Mouse (Mus musculus): ENCODE measurements around the gene Gm45716.
A peak's percentile ranks its signal among the peaks of the same experiment; 100 is the strongest.

Gm45716 gene

DNA sequence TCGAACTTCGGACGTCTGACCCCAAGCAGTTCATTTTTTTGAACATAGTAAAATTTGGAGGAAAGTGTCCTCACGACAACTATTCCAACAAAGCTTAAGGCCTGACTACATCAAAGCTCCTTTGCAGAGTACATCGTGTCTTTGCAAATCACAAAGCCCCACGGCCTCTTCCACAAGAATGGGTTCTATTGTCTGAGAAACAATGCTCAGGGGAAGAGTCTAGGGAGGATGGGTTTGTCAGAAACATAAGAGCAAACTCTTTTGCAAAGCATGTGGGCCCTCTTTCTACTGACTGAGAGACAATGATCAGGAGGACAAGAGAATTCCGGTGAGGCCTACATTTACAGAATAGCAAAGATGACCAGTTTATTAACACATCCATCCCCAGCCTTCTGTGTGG lies 26.8 kb downstream of the Gm45716 start:
- no peak for DNase-seq (ENCODE audit: low spot score)

DNA sequence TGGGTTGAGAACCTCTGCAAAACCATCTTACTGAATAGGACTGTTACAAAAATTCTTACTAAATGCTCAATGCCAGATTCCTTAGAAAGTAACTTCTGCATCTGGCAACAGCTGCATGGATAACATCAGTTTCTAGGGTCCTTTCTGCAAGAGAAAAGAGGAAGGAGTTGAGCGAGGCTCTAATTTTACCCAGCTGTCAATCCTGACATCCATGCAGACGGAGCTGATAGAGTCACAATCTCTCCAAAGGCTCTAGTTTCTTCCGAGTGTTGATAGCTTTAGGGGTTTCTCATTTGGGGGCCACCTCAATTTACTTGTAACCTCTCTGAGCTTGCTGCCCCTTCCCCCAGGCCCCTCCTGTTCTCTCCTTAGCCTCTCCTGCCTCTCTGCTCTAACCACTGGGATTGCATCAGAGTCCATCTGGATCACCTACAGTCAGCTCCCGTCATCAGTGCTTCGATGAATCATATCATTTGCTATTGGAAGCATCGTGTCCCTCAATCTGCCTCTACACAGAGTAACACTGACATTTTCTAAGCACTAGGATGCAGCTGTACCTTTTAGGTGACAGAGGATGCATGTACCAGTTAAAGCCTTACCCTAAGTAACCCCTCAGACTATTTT lies 32.7 kb downstream of the Gm45716 start:
- no peak for DNase-seq (ENCODE audit: low spot score)

DNA sequence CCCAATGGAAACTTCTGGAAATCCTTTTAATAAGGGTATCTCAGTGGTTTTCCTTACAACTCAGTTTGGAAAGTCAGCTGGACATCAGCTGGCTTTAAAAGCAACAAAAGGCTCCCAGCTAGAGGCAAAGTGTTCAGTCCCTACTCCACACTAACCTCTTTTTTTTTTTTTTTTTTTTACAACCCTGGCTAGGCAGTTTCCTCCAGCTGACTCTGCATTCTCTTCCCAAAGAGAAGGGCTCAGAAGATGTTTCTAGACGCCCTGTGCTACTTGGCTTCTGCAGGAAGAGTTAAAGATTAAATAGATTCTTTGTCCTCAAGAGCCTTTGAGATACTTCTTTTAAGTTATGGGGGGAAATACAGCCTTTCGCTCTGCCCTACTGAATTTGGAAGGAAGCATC lies 33.3 kb downstream of the Gm45716 start:
- DNase-seq (ENCODE audit: low spot score), result no peak

DNA sequence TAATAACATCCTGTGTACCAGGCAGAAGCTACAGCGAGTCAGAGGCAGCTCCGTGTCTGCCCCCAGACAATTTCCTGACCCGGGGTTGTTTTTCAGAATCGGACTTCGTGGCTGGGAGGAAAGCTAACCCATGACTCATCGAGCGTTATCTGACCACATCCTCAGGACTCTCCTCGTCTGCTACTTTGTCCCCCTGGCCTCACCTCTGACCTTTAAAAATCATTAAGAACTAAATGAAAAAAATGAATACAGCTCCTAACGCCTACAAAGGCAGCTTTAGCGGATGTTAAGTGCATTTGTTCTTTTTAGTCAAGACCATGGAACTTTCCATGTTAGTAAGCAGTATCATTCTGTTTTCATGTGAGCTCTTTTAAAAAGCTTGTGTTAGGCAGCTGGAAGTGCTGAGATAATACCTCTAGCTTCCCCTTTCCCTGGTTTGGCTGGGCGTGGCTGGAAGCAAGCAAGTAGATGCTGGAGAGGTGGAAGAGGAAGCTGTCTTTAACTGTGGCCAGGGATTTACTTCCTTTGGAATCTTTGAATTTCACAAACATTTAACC lies 37.5 kb downstream of the Gm45716 start:
- DNase-seq (ENCODE audit: low spot score), result no peak

DNA sequence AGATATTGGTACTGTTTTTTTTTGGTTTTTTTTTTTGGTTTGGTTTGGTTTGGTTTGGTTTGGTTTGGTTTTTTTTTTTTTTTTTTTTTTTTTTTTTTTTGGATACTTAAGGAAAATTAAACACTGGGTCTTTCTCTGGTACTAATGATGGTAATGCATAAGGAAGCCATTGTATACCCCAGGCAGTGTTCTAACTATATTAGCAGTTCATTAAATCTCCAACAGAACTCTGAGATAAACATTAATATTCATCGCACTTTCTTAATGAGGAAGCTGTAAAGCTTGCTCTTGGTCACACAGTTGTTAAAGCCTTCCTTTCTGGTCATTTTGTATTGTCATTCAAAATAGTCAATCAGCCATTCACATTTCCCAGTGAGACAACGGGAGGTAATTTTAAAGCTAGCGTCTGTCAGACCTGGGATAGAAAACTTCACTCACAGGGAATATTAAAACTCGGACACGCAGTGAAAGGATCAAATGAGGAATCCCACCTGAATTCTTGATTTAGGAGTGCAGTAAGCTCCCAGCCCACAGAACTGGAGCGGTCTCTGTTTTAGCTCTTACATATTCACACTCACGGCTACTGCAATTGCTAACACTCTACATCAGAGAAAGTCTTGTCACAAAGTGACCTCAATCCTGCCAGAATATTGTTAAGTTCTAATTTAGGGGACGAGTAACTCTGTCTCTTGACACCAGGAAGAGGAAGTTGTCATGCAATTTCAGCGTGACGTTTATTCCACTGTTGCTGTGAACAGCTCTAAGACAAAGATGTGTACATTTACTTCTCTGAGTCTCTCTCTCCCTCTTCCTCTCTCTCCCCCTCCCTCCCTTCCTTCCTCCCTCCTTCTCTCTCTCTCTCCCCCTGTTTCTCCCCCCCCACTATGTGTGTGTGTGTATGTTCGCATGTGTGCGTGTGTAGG lies 39.8 kb downstream of the Gm45716 start:
- no peak for DNase-seq (ENCODE audit: low spot score)

DNA sequence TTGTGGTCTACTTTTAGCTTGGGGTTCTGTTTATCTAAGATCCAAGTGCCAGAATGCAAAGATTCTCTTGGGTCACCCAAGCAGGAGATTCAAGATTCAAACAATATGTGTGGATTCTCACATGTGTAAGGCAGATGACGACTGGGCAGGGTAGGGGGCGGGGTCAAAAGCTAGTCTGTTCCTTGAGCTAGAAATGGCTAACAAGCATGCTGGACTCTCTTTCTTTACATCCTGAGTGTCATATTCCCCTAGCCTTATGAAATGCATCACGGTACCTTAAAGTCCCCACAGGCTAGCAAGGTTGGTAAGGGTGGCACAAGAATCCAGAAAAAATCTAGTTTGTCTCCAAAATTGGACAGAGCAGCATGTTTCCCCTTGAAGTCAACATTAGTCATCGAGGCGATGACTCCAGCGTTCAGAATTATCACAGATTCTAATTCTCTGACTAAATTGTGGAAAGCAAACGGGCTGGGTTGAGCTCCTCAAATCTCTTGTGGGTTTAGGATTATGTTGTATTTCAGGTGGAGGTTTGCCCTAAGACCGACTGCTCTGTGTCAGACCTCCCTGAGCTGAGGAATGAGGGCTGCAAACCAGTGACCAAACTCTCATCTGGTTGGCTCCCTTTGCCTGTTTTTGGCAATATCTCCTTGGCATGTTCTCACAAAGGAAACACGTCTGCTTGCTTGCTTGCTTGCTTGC lies 40.9 kb downstream of the Gm45716 start:
- DNase-seq (ENCODE audit: low spot score), result no peak

DNA sequence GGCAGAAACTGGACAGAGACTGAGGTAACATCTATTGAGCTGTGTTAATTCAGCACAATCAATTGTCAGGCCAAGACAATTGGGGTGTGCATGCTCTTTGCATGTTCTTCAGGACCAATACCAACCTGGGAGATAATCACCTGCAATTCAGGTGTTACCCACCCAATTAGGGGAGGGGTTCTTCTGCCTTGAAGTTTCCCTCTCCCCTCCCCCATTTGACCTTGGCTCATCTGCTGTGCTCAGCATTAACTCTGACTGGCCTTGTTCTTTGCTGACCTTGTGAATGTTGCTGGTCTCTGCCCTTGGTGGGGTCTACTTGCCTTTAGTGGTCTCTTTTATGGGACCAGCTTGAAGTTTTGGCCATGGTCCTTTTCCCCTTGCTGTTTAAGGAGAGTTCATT lies 42.3 kb downstream of the Gm45716 start:
- DNase-seq (ENCODE audit: low spot score), result no peak

DNA sequence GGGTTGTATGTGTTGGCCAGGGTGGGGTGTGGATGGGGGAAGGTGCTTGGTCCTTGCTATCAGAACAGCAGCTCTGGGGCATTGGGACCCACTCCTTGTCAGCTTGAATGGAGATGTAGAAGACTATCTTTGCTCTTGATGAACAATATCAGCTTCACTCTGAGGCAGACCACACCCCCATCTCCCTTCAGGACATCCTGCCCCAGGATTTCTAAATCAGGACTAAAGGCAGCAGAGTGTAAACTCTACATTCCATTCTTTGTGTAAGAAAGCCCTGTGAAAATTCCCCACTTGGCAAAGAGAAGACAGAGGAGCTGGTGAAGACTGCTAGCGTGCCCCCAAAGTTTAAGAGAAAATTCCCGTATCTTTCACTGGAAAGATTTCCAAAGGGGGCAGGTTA lies 43.2 kb downstream of the Gm45716 start:
- DNase-seq (ENCODE audit: low spot score), result no peak

DNA sequence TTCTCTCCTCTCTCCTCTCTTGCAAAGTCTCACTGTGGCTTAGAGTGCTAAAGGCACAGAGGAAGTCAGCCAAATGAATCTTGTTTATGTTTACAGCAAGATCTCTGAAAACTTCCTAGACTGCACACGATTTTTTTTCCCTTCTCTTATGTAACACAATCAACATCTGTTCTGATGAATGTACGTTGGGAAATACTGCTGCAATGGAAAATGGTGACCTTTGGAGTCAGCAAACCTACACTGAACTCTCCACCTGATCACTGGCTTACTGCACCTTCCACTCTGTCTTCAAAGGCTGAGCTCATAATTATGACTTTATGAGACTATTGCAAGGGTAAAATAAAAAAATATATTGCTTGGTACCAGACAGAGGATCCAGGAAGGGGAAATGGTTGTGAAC lies 44.1 kb downstream of the Gm45716 start:
- no peak for DNase-seq (ENCODE audit: low spot score)

DNA sequence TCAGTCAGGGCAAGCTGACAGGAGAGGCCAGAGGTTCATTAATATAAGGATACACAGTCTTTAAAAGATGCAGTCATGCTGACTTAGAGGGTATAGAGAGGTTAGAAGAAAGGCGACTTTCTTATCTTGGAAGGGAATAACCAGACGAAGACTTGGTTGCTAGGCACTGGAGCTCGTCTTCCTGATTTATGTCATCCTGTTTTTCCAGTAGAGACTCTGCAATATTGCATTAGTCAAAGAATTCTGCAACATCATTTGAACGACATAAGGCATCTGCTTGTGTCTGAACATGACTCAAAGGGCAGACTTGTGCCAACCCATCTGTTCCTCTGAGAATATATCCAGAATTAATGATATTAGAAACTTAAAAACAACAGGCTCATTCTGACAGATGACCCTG lies 45.2 kb downstream of the Gm45716 start:
- DNase-seq (ENCODE audit: low spot score), result no peak

DNA sequence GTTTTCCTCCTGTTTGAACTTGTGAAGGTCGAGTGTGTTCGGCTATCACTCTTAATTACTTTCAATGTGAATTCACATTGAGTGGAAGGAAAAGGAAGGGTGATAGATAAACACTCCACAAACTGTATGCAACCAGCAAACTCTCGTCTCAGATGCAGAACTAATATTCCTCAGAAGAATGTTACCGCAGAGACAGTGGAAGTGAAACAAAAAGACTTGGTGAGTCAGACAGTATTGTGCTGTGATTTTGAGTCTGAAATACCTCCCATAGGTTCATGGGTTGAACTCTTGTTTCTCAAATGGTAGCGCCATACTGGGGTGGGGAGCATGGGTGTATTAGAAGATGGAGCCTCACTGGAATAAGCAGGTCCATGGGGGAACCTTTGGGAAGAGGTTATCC lies 47.7 kb downstream of the Gm45716 start:
- DNase-seq (ENCODE audit: low spot score), result no peak

DNA sequence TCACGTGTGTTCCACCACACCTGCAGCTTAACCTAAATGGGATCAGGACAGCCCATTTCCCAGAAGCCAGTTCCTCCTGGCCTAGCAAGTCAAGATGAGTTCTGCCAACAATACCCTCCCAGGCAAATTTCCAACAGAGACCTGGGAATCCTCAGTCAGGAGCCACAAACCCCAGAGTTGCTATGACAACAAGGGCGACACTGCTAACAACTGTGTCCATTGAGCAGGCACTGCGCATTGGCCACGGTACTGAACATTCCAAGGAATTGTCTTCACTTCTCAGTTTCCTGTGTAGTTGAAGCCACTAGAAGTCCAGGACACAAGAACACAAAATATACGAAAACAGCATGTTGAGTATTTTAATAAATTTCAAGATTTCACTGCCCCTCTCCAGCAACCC lies 50.1 kb downstream of the Gm45716 start:
- DNase-seq (ENCODE audit: low spot score), result no peak

DNA sequence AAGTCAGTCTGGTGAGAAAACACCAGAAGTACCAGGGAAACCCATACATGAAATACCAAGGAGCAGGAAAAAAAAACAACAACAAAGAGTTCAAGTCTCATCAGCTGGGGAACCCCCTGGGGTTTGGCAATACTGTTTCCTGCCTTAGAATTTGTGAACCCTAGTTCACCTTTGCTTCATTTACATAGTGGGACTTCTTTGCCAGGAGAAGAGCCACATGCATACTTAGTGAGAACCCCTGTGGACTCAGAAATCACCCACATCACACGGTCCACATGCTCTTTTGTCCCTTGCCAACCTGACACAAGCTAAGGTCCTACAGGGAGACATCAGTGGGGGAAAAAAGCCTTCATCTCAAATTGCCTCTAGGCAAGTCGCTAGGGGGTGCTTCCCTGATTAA lies 51.2 kb downstream of the Gm45716 start:
- no peak for DNase-seq (ENCODE audit: low spot score)

DNA sequence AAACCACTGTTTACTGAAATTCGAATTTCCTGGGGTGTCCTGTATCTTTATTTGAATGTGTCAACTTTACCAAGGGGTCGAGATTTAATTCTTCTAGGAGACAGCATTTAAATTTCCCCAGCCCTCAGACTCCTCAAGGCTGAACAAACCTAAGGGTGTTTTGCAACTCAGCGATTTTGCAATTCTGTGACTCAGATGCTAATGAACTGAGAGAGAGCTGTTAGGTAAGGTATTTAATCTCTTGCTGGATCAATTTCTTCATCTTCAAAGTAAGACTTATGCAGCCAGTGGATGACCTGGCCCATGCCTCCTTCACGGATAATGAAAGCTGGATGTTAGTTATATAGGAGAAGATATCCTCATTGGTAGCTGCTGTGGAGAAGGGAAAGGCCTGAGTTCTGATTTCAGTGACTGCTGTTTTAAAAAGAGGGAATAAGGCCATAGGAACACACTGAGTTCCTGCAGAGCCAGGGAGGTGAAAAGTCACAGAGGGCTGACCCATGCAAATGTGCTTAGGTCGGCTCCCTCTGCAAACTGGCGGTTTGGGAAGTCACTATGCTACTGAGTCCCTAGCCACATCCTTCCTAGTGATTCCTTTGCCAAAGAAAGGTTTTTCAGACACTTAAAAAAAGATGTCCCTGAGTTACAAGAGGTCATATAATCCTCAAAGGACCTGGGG lies 53.3 kb downstream of the Gm45716 start:
- no peak for DNase-seq (ENCODE audit: low spot score)

DNA sequence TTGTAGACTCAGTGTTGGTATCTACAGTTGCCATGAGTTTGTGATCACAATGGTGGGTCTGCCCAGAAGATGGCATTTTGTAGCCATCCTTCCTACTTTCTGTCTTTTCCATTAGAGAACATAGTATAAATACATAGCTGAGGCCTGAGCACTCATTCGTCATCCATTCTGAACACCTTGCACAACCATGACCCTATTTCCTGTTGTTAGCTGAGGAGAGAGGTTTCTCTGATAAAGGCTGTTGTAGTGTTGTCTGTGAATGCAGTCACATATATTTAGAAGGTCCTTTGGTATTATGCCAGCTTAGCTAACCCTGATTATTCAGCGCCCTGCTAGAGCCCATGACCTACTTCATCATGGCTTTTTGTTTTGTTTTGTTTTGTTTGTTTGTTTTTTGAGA lies 54.4 kb downstream of the Gm45716 start:
- DNase-seq (ENCODE audit: low spot score), result no peak

DNA sequence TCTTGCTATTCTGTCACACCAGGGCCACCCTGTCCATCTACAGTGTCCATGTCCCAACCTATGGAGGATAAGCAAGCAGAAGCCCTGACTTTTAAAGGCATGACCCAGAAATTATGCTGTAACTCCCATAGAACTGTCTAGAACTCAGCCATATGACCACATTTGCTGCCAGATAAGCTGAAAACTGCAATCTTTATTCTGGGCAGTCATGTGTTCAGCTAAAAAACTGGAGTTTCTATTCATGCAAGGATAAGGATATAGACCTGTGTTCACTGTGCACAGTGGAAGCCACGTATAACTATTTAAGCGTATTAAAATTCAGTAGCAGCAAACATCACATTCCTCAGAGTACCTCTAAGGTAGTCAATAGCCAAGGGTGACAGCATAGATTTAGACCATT lies 55.8 kb downstream of the Gm45716 start:
- no peak for DNase-seq (ENCODE audit: low spot score)

DNA sequence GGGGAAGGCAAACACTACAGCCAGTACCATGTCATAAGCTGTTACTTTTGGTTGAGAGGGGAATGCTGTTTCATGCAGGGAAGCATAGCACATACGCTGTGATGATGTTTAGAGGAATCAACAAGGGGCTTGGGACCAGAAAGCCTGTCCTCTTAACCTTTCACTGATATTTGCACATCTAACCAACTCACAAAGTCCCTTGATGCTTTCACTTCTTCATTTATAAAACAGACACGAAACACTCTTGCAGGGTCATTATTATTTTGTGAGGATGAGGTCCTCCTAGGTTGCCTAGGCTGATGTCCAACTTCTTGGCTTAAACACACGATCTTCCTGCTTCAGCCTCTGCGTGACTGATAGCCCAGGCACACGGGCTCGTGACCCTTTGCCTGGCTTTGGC lies 58.1 kb downstream of the Gm45716 start:
- no peak for DNase-seq (ENCODE audit: low spot score)

DNA sequence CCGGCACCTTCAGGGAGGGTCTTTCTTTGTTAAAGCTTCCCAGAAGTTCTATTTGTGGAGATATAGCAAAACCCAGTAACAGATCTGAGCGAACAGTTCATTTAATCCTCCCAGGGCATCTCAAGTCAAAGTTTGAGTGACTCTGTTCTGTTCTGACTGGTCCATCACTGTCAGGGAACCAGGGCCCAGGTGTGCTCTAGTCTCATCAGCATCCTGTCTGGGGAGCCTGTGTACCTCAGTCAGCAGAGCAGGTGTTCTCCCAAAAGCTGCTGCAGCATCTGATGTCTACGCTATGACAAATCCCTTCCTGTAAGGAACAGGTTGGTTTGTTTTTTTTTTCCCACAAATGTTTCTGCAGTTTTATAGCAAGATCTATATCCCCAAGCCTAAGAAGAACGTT lies 59.2 kb downstream of the Gm45716 start:
- no peak for DNase-seq (ENCODE audit: low spot score)

DNA sequence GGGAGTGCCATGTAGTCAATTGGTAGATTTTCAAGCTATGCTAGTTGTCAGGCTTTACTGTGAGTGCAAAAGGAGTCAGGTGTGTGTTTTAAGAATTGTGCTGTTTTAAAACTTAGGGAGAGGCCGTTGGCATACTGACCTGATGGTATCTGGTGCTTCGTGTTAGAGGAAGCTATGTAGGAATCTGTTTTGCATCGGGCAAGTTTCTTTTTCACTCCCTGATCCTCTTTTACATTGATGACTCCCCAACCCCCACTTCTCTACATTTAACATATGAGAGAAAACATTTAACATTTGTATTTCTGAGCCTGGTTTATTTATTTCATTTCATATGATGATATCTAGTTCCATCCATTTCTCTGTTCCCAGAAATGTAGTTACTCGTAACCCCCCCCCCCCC lies 60.3 kb downstream of the Gm45716 start:
- DNase-seq (ENCODE audit: low spot score), result no peak

DNA sequence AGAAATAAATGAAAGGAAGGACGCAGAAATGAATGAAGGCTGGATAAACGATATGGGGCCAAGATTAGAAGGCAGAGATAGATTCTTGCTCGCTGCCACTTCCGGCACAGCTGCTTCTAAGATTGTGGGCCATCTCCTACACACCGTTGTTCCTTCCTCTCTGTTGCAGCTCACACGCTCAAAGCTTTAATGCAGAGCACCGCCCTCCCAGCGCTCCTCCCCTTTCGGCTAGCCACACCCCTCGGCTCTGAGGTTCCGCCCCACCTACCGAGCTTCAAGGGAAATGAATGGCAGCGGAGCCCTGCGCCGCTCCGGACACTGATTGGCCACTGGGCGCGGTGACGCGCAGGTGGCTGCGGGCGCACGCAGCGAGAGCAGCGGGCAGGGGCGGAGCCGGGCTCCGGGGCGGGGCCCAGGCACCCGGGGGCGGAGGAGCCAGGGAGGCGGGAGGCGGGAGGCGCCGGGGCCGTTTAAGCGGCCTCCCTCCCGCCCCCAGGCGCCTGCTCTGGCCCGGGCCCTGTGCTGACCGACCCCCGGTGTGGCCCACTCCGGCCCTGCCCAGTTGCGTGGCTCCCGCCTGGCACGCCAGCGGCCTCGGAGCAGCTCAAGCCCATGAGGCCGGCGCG lies 61.7 kb downstream of the Gm45716 start, which contains the start of gene Mmd:
Mmd (plus strand) TSS at position 432 of the 626 bp plus-strand sequence.
- DNase-seq (ENCODE audit: low spot score), result peak; percentile 97

DNA sequence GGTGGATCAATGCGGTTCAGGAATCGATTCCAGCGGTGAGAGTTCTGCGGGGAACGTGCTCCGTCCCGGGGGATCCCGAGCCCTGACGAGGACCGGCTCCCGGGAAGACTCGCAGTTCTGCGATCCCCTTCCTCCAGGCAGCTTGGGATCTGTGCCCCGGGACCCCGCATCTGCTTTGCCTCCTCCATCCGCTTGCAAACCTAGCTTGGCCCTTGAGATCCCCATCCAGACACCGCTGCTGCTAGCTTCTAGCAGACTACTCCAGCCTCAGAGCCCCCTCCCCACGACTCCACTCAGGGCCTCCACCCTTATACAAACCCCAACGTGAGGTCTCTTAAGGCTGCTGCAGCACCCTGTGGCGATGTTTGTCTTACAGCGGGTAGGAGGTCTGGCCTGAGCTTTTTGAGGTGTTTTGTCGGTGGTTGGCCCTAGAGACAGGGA lies 62.2 kb downstream of the Gm45716 start:
- no peak for DNase-seq (ENCODE audit: low spot score)

DNA sequence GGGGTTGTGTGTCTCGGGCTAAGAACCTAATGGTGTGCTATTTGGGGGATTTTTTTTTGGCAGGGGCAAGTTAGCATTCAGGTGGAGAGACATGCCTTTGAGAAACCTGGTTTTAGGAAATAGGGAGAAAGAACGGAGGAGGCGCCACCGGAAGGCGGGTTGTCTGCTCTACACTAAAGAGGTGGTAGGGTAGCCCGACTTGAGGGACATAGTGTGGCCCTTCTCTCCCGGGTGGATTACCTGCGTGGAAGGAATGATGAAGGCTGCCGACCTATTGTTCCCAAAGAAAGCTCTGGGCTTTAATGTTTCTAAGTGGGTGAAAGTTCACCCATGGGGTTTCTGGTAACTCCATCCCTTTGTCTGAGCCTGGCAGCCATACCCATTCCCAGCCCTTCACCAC lies 62.7 kb downstream of the Gm45716 start:
- DNase-seq (ENCODE audit: low spot score), result no peak

Data from testis, postnatal 10 days (tissue).